16 mouse cellular contexts compared by ENCODE assay signal in the genomic region with DNA sequence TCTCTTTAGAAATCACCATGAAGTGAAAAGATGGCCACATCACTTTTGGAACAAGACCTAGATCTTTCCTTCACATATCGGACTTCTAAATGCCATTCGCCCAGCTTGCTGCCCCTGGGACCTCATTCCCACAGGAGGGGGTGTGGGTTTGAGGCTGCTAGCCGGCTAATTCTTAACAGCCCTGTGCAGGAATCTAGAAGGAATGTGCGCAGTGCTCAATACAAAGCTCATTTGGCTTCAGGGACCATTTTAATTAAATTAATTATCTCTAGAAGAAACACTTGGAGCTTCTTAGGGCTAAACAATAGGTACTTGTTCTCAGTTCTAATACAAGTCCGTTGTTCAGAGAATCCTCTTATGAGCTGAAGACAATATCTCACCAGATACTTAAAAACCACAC.
"Had no signal": no experiment of that assay in that cellular context is flagged by ENCODE, and none has a peak within 500 bp of the region (broad histone marks: within the 10 kb centered on the region; RNA-seq: fewer than 3 reads in every experiment).

No protein-coding gene starts in this region.

- H3K4me1 ChIP-seq: liver, embryonic 12.5 days had no signal

- H3K9ac ChIP-seq: limb, embryonic 15.5 days; liver, embryonic 12.5 days; lung, embryonic 14.5 days had no signal

- H3K9me3 ChIP-seq: limb, embryonic 15.5 days had no signal

- H3K36me3 ChIP-seq: limb, embryonic 15.5 days; liver, embryonic 12.5 days had no signal

- H3K4me2 ChIP-seq: limb, embryonic 15.5 days; liver, embryonic 12.5 days; lung, embryonic 14.5 days; midbrain, embryonic 11.5 days had no signal

- ATAC-seq: intestine, postnatal 0 days; liver, embryonic 12.5 days had no signal

- H3K27ac ChIP-seq: kidney, postnatal 0 days; layer of hippocampus, adult 2 months; left cerebral cortex, adult 2 months; limb, embryonic 15.5 days; liver, embryonic 12.5 days had no signal

- H3K4me3 ChIP-seq: layer of hippocampus, adult 2 months; left cerebral cortex, adult 2 months; limb, embryonic 15.5 days; liver, embryonic 12.5 days; megakaryocyte, embryonic 14.5 days had no signal

- H3K27me3 ChIP-seq: limb, embryonic 15.5 days; liver, embryonic 12.5 days had no signal

- DNase-seq: kidney, adult 9 months; kidney, postnatal 4 days; lung, embryonic 14.5 days; lung, postnatal 10 days; lung, postnatal 4 days; right cerebral cortex, postnatal 4 days; spleen, adult 18-20 months; thymus, postnatal 4 days had no signal
